Mouse (Mus musculus) cerebellum, postnatal 25 days (tissue): Measurements from ENCODE around the gene Insrr.
"Not testable (repeated sequence)": the region's sequence is repeated elsewhere in the genome, so short reads cannot be mapped to it uniquely, and the experiment has no call there.

Experiments used
- DNase-seq, 2 experiments: peaks; one replicate each; pipeline ENCODE4 v3.0.0; 2021; ENCODE audit warnings: mixed read lengths in 2 of 2

Gene Insrr

GRCm38 (mm10) chr3:87779086-87779485 lies 17.7 kb upstream of the Insrr start:
- DNase-seq = no peak

GRCm38 (mm10) chr3:87783282-87784023 lies 13.3 kb upstream of the Insrr start:
- DNase-seq = no peak

GRCm38 (mm10) chr3:87785156-87785555 lies 11.6 kb upstream of the Insrr start:
- DNase-seq = no peak

- DNase-seq = no peak
These were observed 11.0 kb upstream of the Insrr start for GRCm38 (mm10) chr3:87785626-87786214.

GRCm38 (mm10) chr3:87789248-87789647 lies 7.5 kb upstream of the Insrr start:
- DNase-seq = no peak

- no peak for DNase-seq
These were observed 7.0 kb upstream of the Insrr start for GRCm38 (mm10) chr3:87789768-87790167.

GRCm38 (mm10) chr3:87794922-87795325 lies 1.8 kb upstream of the Insrr start, which contains the start of gene Ntrk1:
Gene Ntrk1, minus strand, starts transcription at chr3:87795162.
- no peak for DNase-seq

GRCm38 (mm10) chr3:87795336-87796277 lies 1.1 kb upstream of the Insrr start:
- DNase-seq = peak; percentile 58 to 75

GRCm38 (mm10) chr3:87801681-87802080 lies 4.9 kb downstream of the Insrr start:
- DNase-seq = peak; percentile 58 to 77

- DNase-seq = no peak
These were observed 7.4 kb downstream of the Insrr start for GRCm38 (mm10) chr3:87804038-87804677.

GRCm38 (mm10) chr3:87809322-87809962 lies 12.7 kb downstream of the Insrr start:
- no peak for DNase-seq

GRCm38 (mm10) chr3:87811297-87811696 lies 14.5 kb downstream of the Insrr start:
- DNase-seq = no peak

- no peak for DNase-seq
These were observed 15.7 kb downstream of the Insrr start for GRCm38 (mm10) chr3:87812413-87812812.

GRCm38 (mm10) chr3:87812873-87813272 lies 16.1 kb downstream of the Insrr start:
- no peak for DNase-seq

- DNase-seq = no peak
These were observed 19.4 kb downstream of the Insrr start for GRCm38 (mm10) chr3:87816166-87816565.

GRCm38 (mm10) chr3:87816646-87817093 lies 19.9 kb downstream of the Insrr start:
- DNase-seq = peak; percentile 71 to 87

- DNase-seq = no peak
These were observed 21.5 kb downstream of the Insrr start for GRCm38 (mm10) chr3:87818226-87818625.

- DNase-seq = not testable (repeated sequence)
These were observed 27.5 kb downstream of the Insrr start, which contains the start of gene Pear1 for GRCm38 (mm10) chr3:87824206-87824605. Gene Pear1, minus strand, starts transcription at chr3:87824306.

- DNase-seq = no peak
These were observed 31.7 kb downstream of the Insrr start for GRCm38 (mm10) chr3:87828435-87828834.

GRCm38 (mm10) chr3:87829025-87829424 lies 32.3 kb downstream of the Insrr start:
- DNase-seq = no peak

- DNase-seq = no peak
These were observed 35.5 kb downstream of the Insrr start for GRCm38 (mm10) chr3:87832109-87832859.
